Mouse (Mus musculus): ENCODE measurements around the gene Fnd3c2. TPM values are rescaled to one million over a fixed set of nuclear protein-coding genes. Genes with fewer than 3 reads are reported as not detected.

Gene Fnd3c2
- not detected for polyA plus RNA-seq (2017; shearing (Covaris generic))

DNA sequence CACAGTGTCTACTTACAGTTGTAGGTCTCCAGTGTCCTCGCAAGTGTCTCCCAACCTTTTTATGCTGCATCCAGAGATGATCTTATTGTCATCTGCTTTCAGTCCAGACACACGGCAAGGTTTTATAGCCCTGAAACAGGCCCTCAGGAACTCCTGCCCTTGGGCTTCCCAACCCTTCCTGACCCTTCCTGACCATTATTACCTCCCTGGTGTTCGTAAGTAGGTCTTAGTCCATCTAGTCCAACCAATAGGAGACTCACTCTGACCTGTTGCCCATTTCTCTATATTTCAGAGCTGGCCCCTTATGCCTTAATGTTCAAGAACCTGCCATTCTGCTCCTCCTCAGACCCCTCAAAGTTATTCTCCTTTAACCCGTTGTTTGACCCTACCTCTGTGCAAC, at the start of gene Fnd3c2:
Fnd3c2 (minus strand) TSS at position 101 of the 400 bp plus-strand sequence.

GRCm38 (mm10) chrX:106221058-106221457, 34.1 kb downstream of the Fnd3c2 start, which contains the start of gene Taf9b:
TSS of gene Taf9b (minus strand) at chrX:106221158.

GRCm38 (mm10) chrX:106186713-106187649, 68.2 kb downstream of the Fnd3c2 start, which contains the start of gene Pgk1:
TSS of gene Pgk1 (plus strand) at chrX:106187100.

Other genes with a start within 250 kb of the Fnd3c2 start
- 41.5 TPM for gene Magt1, start 243.5 kb downstream of the Fnd3c2 start, polyA plus RNA-seq (2017; shearing (Covaris generic))
- 254 TPM for gene Cox7b, start 239.7 kb downstream of the Fnd3c2 start, polyA plus RNA-seq (2017; shearing (Covaris generic))
- gene Atp7a, start 228.1 kb downstream of the Fnd3c2 start, polyA plus RNA-seq (2017; shearing (Covaris generic)): 15.8 TPM
- gene Tlr13, start 112.2 kb downstream of the Fnd3c2 start, polyA plus RNA-seq (2017; shearing (Covaris generic)): 0.23 TPM
- 159 TPM for gene Pgk1, start 68.3 kb downstream of the Fnd3c2 start, polyA plus RNA-seq (2017; shearing (Covaris generic))
- gene Taf9b, start 34.2 kb downstream of the Fnd3c2 start, polyA plus RNA-seq (2017; shearing (Covaris generic)): 45.2 TPM
- not detected for gene Fndc3c1, start 230.0 kb upstream of the Fnd3c2 start, polyA plus RNA-seq (2017; shearing (Covaris generic))